Mouse (Mus musculus) bone marrow macrophage, adult 2 months (primary cell): ENCODE measurements around the gene Dppa5a. TPM values are rescaled to one million over a fixed set of nuclear protein-coding genes. Genes with fewer than 3 reads are reported as not detected.

Source experiments
- H3K27ac ChIP-seq: 2 replicates; pipeline ENCODE4 v1.5.1; 2012; ENCODE audit warnings: low read depth, low read length; ENCODE audit not compliant: insufficient read depth
- H3K4me1 ChIP-seq: 2 replicates; pipeline ENCODE4 v1.6.1; 2012; ENCODE audit warnings: low read length; ENCODE audit not compliant: control insufficient read depth, insufficient read depth
- H3K4me3 ChIP-seq: 2 replicates; pipeline ENCODE4 v1.5.1; 2012; ENCODE audit warnings: mild to moderate bottlenecking, low read length, moderate library complexity; ENCODE audit not compliant: insufficient read depth
- CTCF ChIP-seq: IDR thresholded peaks from 2 replicates; pipeline ENCODE4 v1.5.1; 2012; ENCODE audit warnings: low read depth, mild to moderate bottlenecking, low read length, moderate library complexity
- POLR2A ChIP-seq: IDR thresholded peaks from 2 replicates; pipeline ENCODE4 v1.6.1; 2012; ENCODE audit warnings: mild to moderate bottlenecking, low read depth, low read length, borderline replicate concordance
- polyA plus RNA-seq: library from polyadenylated mRNA; stranded (reverse); fragments of >200 nt; gene quantifications from 2 replicates; pipeline ENCODE4 v1.2.4, GENCODE M21; 2012; ENCODE audit not compliant: missing spikeins, insufficient read depth, insufficient read length

Gene Dppa5a
- polyA plus RNA-seq, 1 experiment, result not detected

- Histone ChIP-seq H3K4me1 (peaks cover 2% of the 10 kb centered on the region; the same call in 1 of the 2 replicates), H3K27ac (no peak overlapping the region), H3K4me3 (no peak overlapping the region)
- TF ChIP-seq CTCF, result no peak
- no peak for TF ChIP-seq POLR2A
Measured at GRCm38 (mm10) chr9:78319499-78319898, 48.5 kb downstream of the Dppa5a start.

Other genes with a start within 250 kb of the Dppa5a start
- not detected in 2 replicates for gene Gsta4, start 185.4 kb downstream of the Dppa5a start, polyA plus RNA-seq
- not detected in 2 replicates for gene Gsta1, start 137.5 kb downstream of the Dppa5a start, polyA plus RNA-seq
- gene Gm3776, start 111.0 kb downstream of the Dppa5a start, polyA plus RNA-seq, result not detected in 2 replicates
- not detected in 2 replicates for gene Gm10639, start 78.3 kb downstream of the Dppa5a start, polyA plus RNA-seq
- gene Omt2a, start 53.4 kb downstream of the Dppa5a start, polyA plus RNA-seq, result not detected in 2 replicates
- gene Omt2b, start 40.6 kb downstream of the Dppa5a start, polyA plus RNA-seq, result not detected in 2 replicates
- gene Gsta2, start 12.4 kb downstream of the Dppa5a start, polyA plus RNA-seq, result not detected in 2 replicates
- not detected in 2 replicates for gene Ooep, start 10.5 kb upstream of the Dppa5a start, polyA plus RNA-seq
- 0.25 TPM in 1 of 2 replicates, not detected in the other for gene Ddx43, start 27.6 kb upstream of the Dppa5a start, polyA plus RNA-seq
- gene Cgas, start 75.1 kb upstream of the Dppa5a start, polyA plus RNA-seq, result 8.0 and 9.9 TPM in 2 replicates
- 15.3 and 20.6 TPM in 2 replicates for gene Mto1, start 80.0 kb upstream of the Dppa5a start, polyA plus RNA-seq
- gene Gm17324, start 80.6 kb upstream of the Dppa5a start, polyA plus RNA-seq, result not detected in 2 replicates
- gene Eef1a1, start 121.0 kb upstream of the Dppa5a start, polyA plus RNA-seq, result 5,836 and 6,850 TPM in 2 replicates
- gene Slc17a5, start 219.9 kb upstream of the Dppa5a start, polyA plus RNA-seq, result 44.2 and 46.5 TPM in 2 replicates
- 2.8 and 4.1 TPM in 2 replicates for gene Cd109, start 247.4 kb upstream of the Dppa5a start, polyA plus RNA-seq